Mouse (Mus musculus): ENCODE data around the gene Gm12569.
A peak's percentile ranks its signal among the peaks of the same experiment; 100 is the strongest.

The Gm12569 gene

GRCm38 (mm10) chr11:51220308-51220707, at the start of gene Gm12569:
Gene Gm12569 (plus strand): TSS chr11:51220473.
- no peak for DNase-seq (ENCODE audit: low read depth, low spot score)

- DNase-seq (ENCODE audit: low read depth, low spot score) = no peak
Observed at GRCm38 (mm10) chr11:51202726-51203125, 17.5 kb upstream of the Gm12569 start.

- DNase-seq (ENCODE audit: low read depth, low spot score) = no peak
Observed at GRCm38 (mm10) chr11:51207758-51208157, 12.5 kb upstream of the Gm12569 start.

GRCm38 (mm10) chr11:51211426-51211825, 8.8 kb upstream of the Gm12569 start:
- no peak for DNase-seq (ENCODE audit: low read depth, low spot score)

- no peak for DNase-seq (ENCODE audit: low read depth, low spot score)
Observed at GRCm38 (mm10) chr11:51214021-51214420, 6.3 kb upstream of the Gm12569 start.

- no peak for DNase-seq (ENCODE audit: low read depth, low spot score)
Observed at GRCm38 (mm10) chr11:51219396-51219980, 785 bp upstream of the Gm12569 start.

- no peak for DNase-seq (ENCODE audit: low read depth, low spot score)
Observed at GRCm38 (mm10) chr11:51227104-51227503, 6.8 kb downstream of the Gm12569 start.

- no peak for DNase-seq (ENCODE audit: low read depth, low spot score)
Observed at GRCm38 (mm10) chr11:51234626-51235025, 14.4 kb downstream of the Gm12569 start.

- peak; percentile 20 for DNase-seq (ENCODE audit: low read depth, low spot score)
Observed at GRCm38 (mm10) chr11:51242897-51243296, 22.6 kb downstream of the Gm12569 start.

GRCm38 (mm10) chr11:51257006-51257405, 36.7 kb downstream of the Gm12569 start:
- no peak for DNase-seq (ENCODE audit: low read depth, low spot score)

GRCm38 (mm10) chr11:51261680-51262219, 41.5 kb downstream of the Gm12569 start, which contains the start of gene Clk4:
Gene Clk4 (plus strand): TSS chr11:51261730.
- DNase-seq (ENCODE audit: low read depth, low spot score) = no peak

GRCm38 (mm10) chr11:51262342-51263285, 42.3 kb downstream of the Gm12569 start, which contains the start of gene BC049762:
Gene BC049762 (minus strand): TSS chr11:51263046.
- DNase-seq (ENCODE audit: low read depth, low spot score) = peak; percentile 100

- DNase-seq (ENCODE audit: low read depth, low spot score) = no peak
Observed at GRCm38 (mm10) chr11:51263286-51263831, 43.1 kb downstream of the Gm12569 start.

- DNase-seq (ENCODE audit: low read depth, low spot score) = peak; percentile 57
Observed at GRCm38 (mm10) chr11:51264352-51264751, 44.1 kb downstream of the Gm12569 start.

GRCm38 (mm10) chr11:51265326-51265725, 45.1 kb downstream of the Gm12569 start:
- peak; percentile 27 for DNase-seq (ENCODE audit: low read depth, low spot score)

GRCm38 (mm10) chr11:51274418-51274817, 54.1 kb downstream of the Gm12569 start:
- no peak for DNase-seq (ENCODE audit: low read depth, low spot score)
